ENCODE assay signal across 24 mouse cellular contexts in the genomic region with DNA sequence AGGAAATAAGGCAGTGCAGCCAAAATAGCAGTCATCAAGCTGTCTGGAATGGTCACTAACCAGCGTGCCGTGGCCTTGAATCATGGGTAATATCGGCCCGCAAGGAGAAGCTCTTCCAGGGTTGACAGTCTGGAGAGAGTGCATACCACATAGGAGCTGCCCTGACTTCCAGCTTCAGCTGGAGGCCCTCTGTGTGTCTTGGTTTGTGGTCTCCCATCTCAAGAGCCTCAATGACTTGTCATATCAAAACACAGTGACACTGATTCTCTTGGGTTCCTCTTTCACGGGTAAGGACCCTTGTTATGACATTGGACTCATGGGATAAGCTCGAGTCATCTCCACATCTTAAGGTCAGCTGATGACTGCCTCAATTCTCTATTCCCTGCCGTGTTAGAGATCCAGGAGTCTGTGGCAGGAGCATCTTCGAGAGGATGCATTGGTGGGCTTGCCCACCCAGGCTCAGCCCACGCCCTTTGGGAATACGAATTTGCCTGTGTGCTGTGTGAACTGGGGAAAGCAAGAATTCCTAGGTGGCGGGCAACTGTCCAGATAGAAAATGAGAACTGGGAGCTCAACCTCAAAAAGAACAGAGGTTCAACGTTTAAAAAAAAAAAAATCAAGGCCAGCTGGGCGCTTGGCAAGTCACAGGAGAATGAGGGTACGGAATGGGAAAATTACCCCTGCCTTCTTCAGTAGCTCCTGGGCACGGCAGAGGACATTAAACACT.
DNase-seq lines count a peak whose midpoint lies in the region; ATAC-seq and TF ChIP-seq lines count a peak whose summit lies in the region.
"Had no signal": no experiment of that assay in that cellular context is flagged by ENCODE, and none has a peak within 500 bp of the region (broad histone marks: within the 10 kb centered on the region; RNA-seq: fewer than 3 reads in every experiment).

No protein-coding gene starts in this region.

- no peak overlapping the region for H3K27ac ChIP-seq in lung, postnatal 0 days (ENCODE audit: low read length)
- no peak overlapping the region for H3K27ac ChIP-seq in MEL (ENCODE audit: control insufficient read depth, low read depth, low read length)
- no peak overlapping the region for H3K27ac ChIP-seq in layer of hippocampus, adult 2 months
- H3K27ac ChIP-seq: embryonic facial prominence, embryonic 10.5 days; gastrocnemius, adult 2 months; heart, embryonic 10.5 days; heart, embryonic 15.5 days; hindbrain, embryonic 13.5 days; hindbrain, postnatal 0 days had no signal

- ATAC-seq in lung, postnatal 0 days = no peak
- ATAC-seq in megakaryocyte, adult 5-6 weeks (ENCODE audit: poor library complexity, severe bottlenecking) = peak; percentile 48
- ATAC-seq: activated CD4-positive, CD25-positive, alpha-beta regulatory T cell, adult 4 months; CD4-positive, CD25-positive, alpha-beta regulatory T cell, adult 4 months; forebrain, embryonic 14.5 days; hindbrain, postnatal 0 days; Patski had no signal

- peak; percentile 10 for DNase-seq in lung, postnatal 0 days (ENCODE audit: low spot score)
- DNase-seq in lung, postnatal 14 days = no peak
- DNase-seq in MEL (ENCODE audit: low read depth, low spot score) = peak; percentile 4
- DNase-seq in layer of hippocampus, adult 2 months (ENCODE audit: low spot score in 2 of 2) = no peak
- DNase-seq in right cerebral cortex, postnatal 10 days (ENCODE audit: low spot score in 2 of 2) = no peak
- DNase-seq: adrenal gland, postnatal 10 days; B cell, adult 2 months; cerebellum, adult 18-20 months; cerebellum, adult 9-11 months; cerebellum, postnatal 36 days; gastrocnemius, adult 2 months; gastrocnemius, postnatal 25 days; heart, adult 18-20 months; heart, postnatal 14 days had no signal

- TF ChIP-seq CTCF in lung, postnatal 0 days (IDR thresholded peaks at IDR 0.05) = no peak
- TF ChIP-seq CTCF in MEL (IDR thresholded peaks at IDR 0.05 in 2 of 3, conservative IDR thresholded peaks at IDR 0.05 in 1 of 3; ENCODE audit: control insufficient read depth in 1 of 3, insufficient read depth in 1 of 3, low read depth in 2 of 3, low read length in 3 of 3, poor library complexity in 1 of 3, severe bottlenecking in 1 of 3) = no peak
- TF ChIP-seq CTCF in layer of hippocampus, adult 2 months (conservative IDR thresholded peaks at IDR 0.05) = no peak

- no peaks in the 10 kb centered on the region for H3K27me3 ChIP-seq in lung, postnatal 0 days (replicated peaks; ENCODE audit: insufficient read depth, low read length)
- H3K27me3 ChIP-seq in MEL (ENCODE audit: control insufficient read depth in 1 of 2, insufficient read depth in 2 of 2, low read length in 2 of 2) = no peaks in the 10 kb centered on the region
- H3K27me3 ChIP-seq: heart, embryonic 15.5 days; hindbrain, embryonic 13.5 days; Patski had no signal

- no peak for TF ChIP-seq POLR2A in MEL (IDR thresholded peaks at IDR 0.05; ENCODE audit: control insufficient read depth in 1 of 2, insufficient read depth in 1 of 2, low read depth in 1 of 2, low read length in 2 of 2, poor library complexity in 1 of 2)

- no peaks in the 10 kb centered on the region for H3K79me2 ChIP-seq in MEL (ENCODE audit: control insufficient read depth, insufficient read depth, low read length, poor library complexity)

- no peaks in the 10 kb centered on the region for H3K4me1 ChIP-seq in lung, postnatal 0 days (ENCODE audit: insufficient read depth, low read depth, low read length)
- H3K4me1 ChIP-seq in MEL (ENCODE audit: control insufficient read depth in 1 of 2, insufficient read depth in 2 of 2, low read length in 2 of 2) = no peaks in the 10 kb centered on the region
- H3K4me1 ChIP-seq: embryonic facial prominence, embryonic 10.5 days; heart, embryonic 10.5 days; heart, embryonic 15.5 days; hindbrain, embryonic 13.5 days had no signal

- no peaks in the 10 kb centered on the region for H3K36me3 ChIP-seq in lung, postnatal 0 days (ENCODE audit: insufficient read depth, low read length)
- H3K36me3 ChIP-seq in MEL (ENCODE audit: control insufficient read depth in 1 of 2, insufficient read depth in 2 of 2, low read length in 2 of 2) = no peaks in the 10 kb centered on the region
- H3K36me3 ChIP-seq: embryonic facial prominence, embryonic 10.5 days; heart, embryonic 10.5 days; heart, embryonic 15.5 days; hindbrain, embryonic 13.5 days had no signal

- H3K9me3 ChIP-seq in lung, postnatal 0 days (ENCODE audit: low read length) = no peaks in the 10 kb centered on the region
- H3K9me3 ChIP-seq in MEL (replicated peaks; ENCODE audit: insufficient read depth, low read length) = no peaks in the 10 kb centered on the region
- H3K9me3 ChIP-seq: embryonic facial prominence, embryonic 10.5 days; heart, embryonic 10.5 days; heart, embryonic 15.5 days; hindbrain, embryonic 13.5 days had no signal

- WGBS in lung, postnatal 0 days = 89% methylated on average over 15 of the region's 15 CpGs

- no peak for TF ChIP-seq EP300 in lung, postnatal 0 days (IDR thresholded peaks at IDR 0.05)
- TF ChIP-seq EP300 in MEL (IDR thresholded peaks at IDR 0.05; ENCODE audit: low read depth in 1 of 2, low read length in 2 of 2) = no peak

- no peak overlapping the region for H3K4me3 ChIP-seq in lung, postnatal 0 days (ENCODE audit: low read depth, low read length)
- no peak overlapping the region for H3K4me3 ChIP-seq in MEL (ENCODE audit: control insufficient read depth in 1 of 2, insufficient read depth in 1 of 2, low read depth in 2 of 2, low read length in 2 of 2)
- H3K4me3 ChIP-seq in layer of hippocampus, adult 2 months = no peak overlapping the region
- H3K4me3 ChIP-seq: embryonic facial prominence, embryonic 10.5 days; gastrocnemius, adult 2 months; heart, embryonic 10.5 days; heart, embryonic 15.5 days; hindbrain, embryonic 13.5 days had no signal

- no peak overlapping the region for H3K9ac ChIP-seq in lung, postnatal 0 days (replicated peaks; ENCODE audit: low read depth)
- H3K9ac ChIP-seq in MEL (ENCODE audit: control insufficient read depth, low read depth, low read length, poor library complexity, severe bottlenecking) = no peak overlapping the region
- H3K9ac ChIP-seq: heart, embryonic 15.5 days; hindbrain, embryonic 13.5 days had no signal

- no peak overlapping the region for H3K4me2 ChIP-seq in lung, postnatal 0 days (replicated peaks; ENCODE audit: low read depth, low read length)
- H3K4me2 ChIP-seq: heart, embryonic 15.5 days; hindbrain, embryonic 13.5 days had no signal

- TF ChIP-seq RAD21 in MEL (IDR thresholded peaks at IDR 0.05; ENCODE audit: low read depth, low read length) = no peak

TF ChIP-seq in MEL, 35 proteins besides CTCF, POLR2A, EP300 and RAD21:
- TF ChIP-seq USF2 (IDR thresholded peaks at IDR 0.05; ENCODE audit: borderline replicate concordance in 1 of 2, insufficient read depth in 1 of 2, low read depth in 1 of 2, low read length in 2 of 2) (no peak), MYB (IDR thresholded peaks at IDR 0.05; ENCODE audit: low read depth, low read length) (no peak), MEF2A (IDR thresholded peaks at IDR 0.05; ENCODE audit: extremely low read depth, insufficient replicate concordance, low read depth, low read length, poor library complexity, severe bottlenecking) (no peak), USF1 (IDR thresholded peaks at IDR 0.05; ENCODE audit: low read depth, low read length) (no peak), MYC (IDR thresholded peaks at IDR 0.05; ENCODE audit: low read depth, low read length) (no peak), UBTF (IDR thresholded peaks at IDR 0.05; ENCODE audit: borderline replicate concordance, insufficient read depth, low read depth, low read length) (no peak), MAX (IDR thresholded peaks at IDR 0.05; ENCODE audit: low read length) (no peak), POLR2AphosphoS5 (IDR thresholded peaks at IDR 0.05; ENCODE audit: borderline replicate concordance, low read depth, low read length) (no peak), GABPA (IDR thresholded peaks at IDR 0.05; ENCODE audit: low read depth, low read length) (no peak), ZC3H11A (IDR thresholded peaks at IDR 0.05; ENCODE audit: low read depth, low read length) (no peak), NELFE (IDR thresholded peaks at IDR 0.05; ENCODE audit: low read depth, low read length) (no peak), ZMIZ1 (IDR thresholded peaks at IDR 0.05; ENCODE audit: low read depth, low read length) (no peak), GATA1 (IDR thresholded peaks at IDR 0.05; ENCODE audit: low read depth, low read length) (no peak), NRF1 (IDR thresholded peaks at IDR 0.05; ENCODE audit: insufficient read depth, low read depth, low read length, poor library complexity, severe bottlenecking) (no peak), ZNF384 (IDR thresholded peaks at IDR 0.05; ENCODE audit: low read depth, low read length) (no peak), JUND (IDR thresholded peaks at IDR 0.05; ENCODE audit: low read depth, low read length) (no peak), HCFC1 (IDR thresholded peaks at IDR 0.05; ENCODE audit: low read depth, low read length) (no peak), TBP (IDR thresholded peaks at IDR 0.05; ENCODE audit: low read depth, low read length) (no peak)

Comparison
In these comparisons a context has a peak if more than half of its experiments do, and no peak if none do; other contexts are left out.
1. DNase-seq: peak in lung, postnatal 0 days (single experiment) and MEL (single experiment); none in lung, postnatal 14 days (single experiment), layer of hippocampus, adult 2 months (0 of 2) and right cerebral cortex, postnatal 10 days (0 of 2).